Comparison of ENCODE assay signal across 22 mouse cellular contexts in genomic region chr13:5367058-5367797, GRCm38 (mm10).
DNase-seq lines count a peak whose midpoint lies in the region; ATAC-seq and TF ChIP-seq lines count a peak whose summit lies in the region.
"Had no signal": no experiment of that assay in that cellular context is flagged by ENCODE, and none has a peak within 500 bp of the region (broad histone marks: within the 10 kb centered on the region; RNA-seq: fewer than 3 reads in every experiment).

No protein-coding gene starts in this region.

- H3K4me2 ChIP-seq in intestine, embryonic 15.5 days (replicated peaks) = no peak overlapping the region
- H3K4me2 ChIP-seq in intestine, embryonic 16.5 days (ENCODE audit: low read depth, low read length) = no peak overlapping the region
- no peak overlapping the region for H3K4me2 ChIP-seq in intestine, postnatal 0 days (replicated peaks; ENCODE audit: low read depth)
- H3K4me2 ChIP-seq in midbrain, embryonic 13.5 days (replicated peaks) = no peak overlapping the region

- no peaks in the 10 kb centered on the region for H3K9me3 ChIP-seq in intestine, embryonic 15.5 days
- no peaks in the 10 kb centered on the region for H3K9me3 ChIP-seq in intestine, embryonic 16.5 days (ENCODE audit: control insufficient read depth, low read length)
- no peaks in the 10 kb centered on the region for H3K9me3 ChIP-seq in intestine, postnatal 0 days (ENCODE audit: control insufficient read depth)
- no peaks in the 10 kb centered on the region for H3K9me3 ChIP-seq in midbrain, embryonic 13.5 days
- H3K9me3 ChIP-seq: G1E had no signal

- H3K27me3 ChIP-seq in intestine, embryonic 15.5 days (replicated peaks) = no peaks in the 10 kb centered on the region
- H3K27me3 ChIP-seq in intestine, embryonic 16.5 days (replicated peaks; ENCODE audit: control insufficient read depth, insufficient read depth, low read length) = no peaks in the 10 kb centered on the region
- no peaks in the 10 kb centered on the region for H3K27me3 ChIP-seq in intestine, postnatal 0 days (replicated peaks; ENCODE audit: control insufficient read depth, insufficient read depth, low read length)
- H3K27me3 ChIP-seq in midbrain, embryonic 13.5 days = no peaks in the 10 kb centered on the region
- H3K27me3 ChIP-seq: CH12.LX, Patski had no signal

- peak; percentile 50 for DNase-seq in large intestine, adult 2 months (ENCODE audit: low read depth, low spot score)
- DNase-seq in gastrocnemius, adult 2 months = no peak
- DNase-seq in lung, postnatal 14 days = no peak
- no peak for DNase-seq in heart, adult 18-20 months
- DNase-seq: adrenal gland, adult 2 months; adrenal gland, adult 8-10 months; adrenal gland, postnatal 10 days; adrenal gland, postnatal 14 days; adrenal gland, postnatal 25 days; adrenal gland, postnatal 36 days; B cell, adult 2 months; cerebellum, adult 11 months; cerebellum, adult 11-12 months had no signal

- no peak overlapping the region for H3K9ac ChIP-seq in intestine, embryonic 15.5 days
- no peak overlapping the region for H3K9ac ChIP-seq in intestine, embryonic 16.5 days (ENCODE audit: low read depth, low read length)
- H3K9ac ChIP-seq in intestine, postnatal 0 days (ENCODE audit: low read depth, low read length) = no peak overlapping the region
- no peak overlapping the region for H3K9ac ChIP-seq in midbrain, embryonic 13.5 days (replicated peaks)

- H3K4me1 ChIP-seq in intestine, embryonic 15.5 days (replicated peaks) = no peaks in the 10 kb centered on the region
- no peaks in the 10 kb centered on the region for H3K4me1 ChIP-seq in intestine, embryonic 16.5 days (ENCODE audit: control insufficient read depth, insufficient read depth, low read length)
- H3K4me1 ChIP-seq in intestine, postnatal 0 days (replicated peaks; ENCODE audit: control insufficient read depth, insufficient read depth, low read length) = no peaks in the 10 kb centered on the region
- H3K4me1 ChIP-seq in midbrain, embryonic 13.5 days (replicated peaks) = no peaks in the 10 kb centered on the region

- 71% methylated on average over 7 of the region's 7 CpGs for WGBS in intestine, embryonic 15.5 days
- 66% methylated on average over 7 of the region's 7 CpGs for WGBS in intestine, embryonic 16.5 days
- WGBS in intestine, postnatal 0 days = 50% methylated on average over 7 of the region's 7 CpGs
- 31% methylated on average over 7 of the region's 7 CpGs for WGBS in large intestine, adult 2 months
- WGBS in midbrain, embryonic 13.5 days = 87% methylated on average over 7 of the region's 7 CpGs

- H3K4me3 ChIP-seq in intestine, embryonic 15.5 days (replicated peaks) = no peak overlapping the region
- H3K4me3 ChIP-seq in intestine, embryonic 16.5 days (ENCODE audit: low read length) = no peak overlapping the region
- H3K4me3 ChIP-seq in intestine, postnatal 0 days (ENCODE audit: low read depth, low read length) = no peak overlapping the region
- no peak overlapping the region for H3K4me3 ChIP-seq in midbrain, embryonic 13.5 days (replicated peaks)
- H3K4me3 ChIP-seq in gastrocnemius, adult 2 months = no peak overlapping the region

- no peak overlapping the region for H3K27ac ChIP-seq in intestine, embryonic 15.5 days
- H3K27ac ChIP-seq in intestine, embryonic 16.5 days (ENCODE audit: low read length) = no peak overlapping the region
- no peak overlapping the region for H3K27ac ChIP-seq in intestine, postnatal 0 days (ENCODE audit: low read depth, low read length)
- H3K27ac ChIP-seq in midbrain, embryonic 13.5 days = no peak overlapping the region
- no peak overlapping the region for H3K27ac ChIP-seq in gastrocnemius, adult 2 months

- no peaks in the 10 kb centered on the region for H3K36me3 ChIP-seq in intestine, embryonic 15.5 days
- H3K36me3 ChIP-seq in intestine, embryonic 16.5 days (ENCODE audit: control insufficient read depth, insufficient read depth, low read length) = no peaks in the 10 kb centered on the region
- H3K36me3 ChIP-seq in intestine, postnatal 0 days (ENCODE audit: control insufficient read depth, insufficient read depth) = no peaks in the 10 kb centered on the region
- no peaks in the 10 kb centered on the region for H3K36me3 ChIP-seq in midbrain, embryonic 13.5 days
- H3K36me3 ChIP-seq: G1E had no signal

- intact Hi-C loops in gastrocnemius, adult 2 months (cut with DNase I) = no loop called here

- TF ChIP-seq CTCF in intestine, postnatal 0 days (IDR thresholded peaks at IDR 0.05; ENCODE audit: low read depth) = no peak
- TF ChIP-seq CTCF in gastrocnemius, adult 2 months (IDR thresholded peaks at IDR 0.05) = no peak

- peak; percentile 87 for ATAC-seq in intestine, embryonic 15.5 days
- ATAC-seq in intestine, embryonic 16.5 days = peak; percentile 82
- peak; percentile 74 for ATAC-seq in intestine, postnatal 0 days
- no peak for ATAC-seq in midbrain, embryonic 13.5 days
- ATAC-seq: activated CD4-positive, CD25-positive, alpha-beta regulatory T cell, adult 4 months; CD4-positive, CD25-positive, alpha-beta regulatory T cell, adult 4 months; Patski had no signal
